Mouse (Mus musculus) cortical plate, adult 2 months (tissue): ENCODE results near the gene Rnd3.

Experiments used
- CTCF ChIP-seq: fragments of 200-500 bp; IDR thresholded peaks from 2 replicates; pipeline ENCODE4 v1.5.1; 2011; ENCODE audit warnings: mild to moderate bottlenecking, control low read depth, low read length; ENCODE audit not compliant: insufficient read depth; ENCODE audit errors: extremely low read depth
- POLR2A ChIP-seq: fragments of 200-500 bp; IDR thresholded peaks from 2 replicates; pipeline ENCODE4 v1.6.1; 2011; ENCODE audit warnings: mild to moderate bottlenecking, low read length, control low read depth; ENCODE audit not compliant: insufficient read depth; ENCODE audit errors: extremely low read depth

DNA sequence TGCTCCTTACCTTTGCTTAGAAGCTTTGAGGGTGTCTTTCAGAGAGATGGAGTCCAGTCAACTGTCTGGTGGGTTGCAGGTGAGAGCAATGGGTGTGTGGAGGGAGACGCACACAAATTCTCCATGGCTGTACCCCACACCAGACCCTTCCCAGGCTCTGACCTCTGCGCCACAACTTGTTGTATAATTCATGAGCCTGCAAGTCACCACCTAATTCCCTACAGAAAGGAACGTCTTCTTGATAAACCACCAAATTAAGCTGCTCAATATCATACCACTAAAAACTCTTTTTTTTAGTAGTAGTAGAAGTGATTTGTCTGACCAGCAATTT lies 60.8 kb downstream of the Rnd3 start:
- TF ChIP-seq POLR2A (no peak), CTCF (no peak)
